Mouse (Mus musculus): Measurements from ENCODE around the gene Gm17087. TPM values are rescaled to one million over a fixed set of nuclear protein-coding genes. Genes with fewer than 3 reads are reported as not detected.

Gm17087 gene
- polyA plus RNA-seq (2017; shearing (Covaris generic)), result 0.92 TPM

DNA sequence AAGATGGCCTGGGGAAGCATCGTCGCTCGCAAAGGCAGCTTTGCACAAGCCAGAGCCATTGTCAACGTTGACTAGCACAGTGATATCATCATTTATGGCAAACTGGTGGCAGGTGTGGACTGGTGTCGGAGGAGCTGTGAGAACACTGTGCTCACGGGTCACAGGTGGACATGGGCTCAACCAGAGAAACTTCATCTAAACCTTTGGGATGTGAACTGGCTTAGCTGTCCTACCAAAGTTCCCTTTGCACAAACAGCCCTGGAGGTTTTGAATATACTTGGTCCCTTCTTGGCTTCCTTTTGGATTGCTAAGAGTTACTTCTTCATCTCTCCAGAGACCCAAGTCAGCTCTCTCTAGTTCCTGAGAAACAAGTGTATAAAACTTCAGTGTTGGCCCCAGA is at the start of gene Gm17087:
TSS of gene Gm17087 (minus strand) at position 101 of the 400 bp plus-strand sequence.

GRCm38 (mm10) chr17:8525225-8525721 is 41.5 kb downstream of the Gm17087 start, which contains the start of gene Pde10a:
Gene Pde10a, plus strand, starts transcription at chr17:8525372.

Other genes starting within 250 kb of the Gm17087 start
- gene Prr18, start 229.5 kb downstream of the Gm17087 start, polyA plus RNA-seq (2017; shearing (Covaris generic)), result 0.11 TPM
- gene T2, start 211.0 kb downstream of the Gm17087 start, polyA plus RNA-seq (2017; shearing (Covaris generic)), result not detected
- gene T, start 132.5 kb downstream of the Gm17087 start, polyA plus RNA-seq (2017; shearing (Covaris generic)), result not detected
- not detected for gene Pde10a, start 41.6 kb downstream of the Gm17087 start, polyA plus RNA-seq (2017; shearing (Covaris generic))